Mouse (Mus musculus): Measurements from ENCODE around the gene Aak1. TPM values are rescaled to one million over a fixed set of nuclear protein-coding genes. Genes with fewer than 3 reads are reported as not detected.

Aak1 gene
- polyA plus RNA-seq, 1 experiment, result 59.2 TPM

DNA sequence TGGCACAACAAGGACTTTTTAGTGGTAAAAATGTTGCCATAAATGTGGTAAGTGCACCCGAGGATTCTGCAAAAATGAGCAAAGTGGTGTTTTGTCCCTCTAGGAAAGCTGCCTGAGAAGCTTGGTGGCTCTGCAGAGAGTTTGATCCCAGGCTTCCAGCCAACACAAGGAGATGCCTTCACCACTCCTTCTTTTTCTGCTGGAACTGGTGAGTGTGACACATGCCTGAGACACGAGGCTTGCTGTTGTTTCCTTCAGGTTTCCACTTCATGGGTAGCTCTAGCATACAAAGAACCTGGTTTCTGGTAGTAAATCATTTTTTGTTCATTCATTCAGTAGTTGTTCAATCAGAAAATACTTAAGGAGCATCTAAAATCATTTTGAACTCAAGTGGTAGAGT lies 117.8 kb downstream of the Aak1 start:
- 89% methylated on average over 2 of the region's 2 CpGs for WGBS
- TF ChIP-seq CTCF (IDR thresholded peaks at IDR 0.05; ENCODE audit: borderline replicate concordance, control insufficient read depth, extremely low read depth, insufficient read depth, low read length, poor library complexity) (no peak), POLR2A (IDR thresholded peaks at IDR 0.05; ENCODE audit: control insufficient read depth, extremely low read depth, insufficient read depth, low read length, poor library complexity) (no peak)
- H3K27ac ChIP-seq (ENCODE audit: control insufficient read depth, insufficient read depth, low read length), result no peak overlapping the region
- no peak for DNase-seq
- H3K4me3 ChIP-seq (ENCODE audit: control insufficient read depth, insufficient read depth, low read length), result no peak overlapping the region
- H3K36me3 ChIP-seq (ENCODE audit: control insufficient read depth, insufficient read depth, low read length), result peaks cover 69% of the 10 kb centered on the region
- H3K4me1 ChIP-seq (replicated peaks; ENCODE audit: control insufficient read depth, insufficient read depth, low read length), result no peaks in the 10 kb centered on the region
- H3K27me3 ChIP-seq (ENCODE audit: control insufficient read depth, insufficient read depth, low read length), result no peaks in the 10 kb centered on the region

DNA sequence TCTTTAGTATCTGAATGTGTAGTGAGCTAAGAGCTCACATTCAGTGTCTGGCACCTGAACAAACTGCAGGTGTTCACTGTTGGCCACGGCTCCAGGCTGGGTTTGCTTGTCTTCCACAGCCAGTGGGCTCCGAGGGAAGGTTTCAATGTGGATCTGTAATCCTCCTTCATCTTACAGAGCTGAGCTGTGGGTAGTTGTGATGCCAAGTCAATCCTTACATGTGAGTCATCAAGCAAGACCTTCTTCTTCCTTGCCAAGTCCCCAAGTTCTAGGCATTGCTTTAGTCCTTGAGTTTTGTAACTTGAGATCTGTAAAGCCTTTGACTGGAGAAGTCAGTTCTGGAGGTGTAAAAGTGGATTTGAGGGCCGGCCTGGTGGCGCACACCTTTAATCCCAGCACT lies 124.6 kb downstream of the Aak1 start:
- TF ChIP-seq CTCF (IDR thresholded peaks at IDR 0.05; ENCODE audit: borderline replicate concordance, control insufficient read depth, extremely low read depth, insufficient read depth, low read length, poor library complexity) (no peak), POLR2A (IDR thresholded peaks at IDR 0.05; ENCODE audit: control insufficient read depth, extremely low read depth, insufficient read depth, low read length, poor library complexity) (no peak)
- WGBS, result 93% methylated on average over 4 of the region's 4 CpGs
- peaks cover 37% of the 10 kb centered on the region; the same call in 1 of the 2 replicates for H3K36me3 ChIP-seq (ENCODE audit: control insufficient read depth, insufficient read depth, low read length)

DNA sequence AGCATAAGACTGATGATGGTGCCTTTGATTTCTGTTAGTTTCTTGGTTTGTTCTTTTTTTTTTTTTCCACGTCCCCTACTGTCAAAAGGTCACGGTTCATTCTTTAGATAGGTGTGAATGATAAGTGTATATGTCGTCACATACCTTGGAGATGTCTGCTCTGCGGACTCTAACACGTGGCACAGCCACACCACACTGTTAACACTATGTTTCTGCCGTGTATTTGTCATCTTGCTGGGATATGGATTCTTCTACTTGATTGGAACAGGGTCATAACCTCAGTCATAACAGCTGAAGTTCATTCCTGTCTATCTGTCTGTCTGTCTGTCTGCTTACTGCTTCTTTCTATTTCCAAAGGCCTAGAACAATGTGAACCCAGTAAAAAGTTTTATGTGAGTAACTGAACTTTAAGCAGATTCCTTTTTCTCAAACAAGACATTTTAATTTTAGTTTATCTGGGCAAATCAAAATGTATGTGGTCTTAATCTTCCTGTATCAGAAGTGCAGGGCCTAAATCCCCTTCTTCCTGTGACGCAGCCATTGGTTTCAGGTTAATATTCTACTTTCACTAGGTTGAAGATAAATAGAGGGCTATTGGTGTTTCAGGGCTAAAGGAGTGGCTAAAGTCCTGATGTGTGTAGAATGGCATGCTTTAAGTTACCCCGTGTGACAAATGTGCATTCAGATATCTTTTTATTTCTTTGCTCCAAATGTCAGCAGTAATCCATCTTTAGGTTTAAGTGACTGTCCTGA lies 129.0 kb downstream of the Aak1 start:
- WGBS, result 93% methylated on average over 8 of the region's 8 CpGs
- TF ChIP-seq POLR2A (IDR thresholded peaks at IDR 0.05; ENCODE audit: control insufficient read depth, extremely low read depth, insufficient read depth, low read length, poor library complexity) (no peak), CTCF (IDR thresholded peaks at IDR 0.05; ENCODE audit: borderline replicate concordance, control insufficient read depth, extremely low read depth, insufficient read depth, low read length, poor library complexity) (no peak)

More for the DNA sequence above, 124.6 kb downstream of the Aak1 start:
- H3K4me3 ChIP-seq (ENCODE audit: control insufficient read depth, insufficient read depth, low read length), result no peak overlapping the region
- H3K27me3 ChIP-seq (ENCODE audit: control insufficient read depth, insufficient read depth, low read length), result no peaks in the 10 kb centered on the region
- no peak overlapping the region for H3K27ac ChIP-seq (ENCODE audit: control insufficient read depth, insufficient read depth, low read length)
- DNase-seq, result no peak
- H3K4me1 ChIP-seq (replicated peaks; ENCODE audit: control insufficient read depth, insufficient read depth, low read length), result no peaks in the 10 kb centered on the region

DNA sequence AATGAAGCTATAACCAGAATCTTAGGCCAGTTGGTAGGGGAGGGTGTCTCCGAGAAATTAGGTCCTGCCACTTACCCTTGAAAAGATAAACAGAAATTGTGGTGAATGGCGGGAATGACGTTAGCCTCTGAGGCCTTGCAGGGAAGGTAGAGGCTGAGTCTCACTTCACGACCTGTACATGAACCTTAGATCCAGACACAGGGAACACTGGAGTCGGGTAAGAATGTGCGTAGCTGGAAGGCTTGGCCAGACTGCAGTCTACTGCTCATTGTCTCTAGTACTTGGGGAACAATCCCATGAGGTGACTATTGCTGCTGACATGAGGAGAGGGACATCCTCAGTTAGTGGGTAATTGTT lies 129.6 kb downstream of the Aak1 start:
- Histone ChIP-seq H3K27ac (ENCODE audit: control insufficient read depth, insufficient read depth, low read length) (no peak overlapping the region), H3K27me3 (ENCODE audit: control insufficient read depth, insufficient read depth, low read length) (no peaks in the 10 kb centered on the region), H3K4me3 (ENCODE audit: control insufficient read depth, insufficient read depth, low read length) (no peak overlapping the region), H3K36me3 (ENCODE audit: control insufficient read depth, insufficient read depth, low read length) (peaks cover 8% of the 10 kb centered on the region; the same call in 1 of the 2 replicates), H3K4me1 (replicated peaks; ENCODE audit: control insufficient read depth, insufficient read depth, low read length) (no peaks in the 10 kb centered on the region)
- 95% methylated on average over 6 of the region's 6 CpGs for WGBS
- DNase-seq, result no peak
- TF ChIP-seq POLR2A (IDR thresholded peaks at IDR 0.05; ENCODE audit: control insufficient read depth, extremely low read depth, insufficient read depth, low read length, poor library complexity) (no peak), CTCF (IDR thresholded peaks at IDR 0.05; ENCODE audit: borderline replicate concordance, control insufficient read depth, extremely low read depth, insufficient read depth, low read length, poor library complexity) (no peak)

More for the DNA sequence above, 129.0 kb downstream of the Aak1 start:
- H3K4me3 ChIP-seq (ENCODE audit: control insufficient read depth, insufficient read depth, low read length), result no peak overlapping the region
- no peak for DNase-seq
- H3K36me3 ChIP-seq (ENCODE audit: control insufficient read depth, insufficient read depth, low read length), result peaks cover 9% of the 10 kb centered on the region; the same call in 1 of the 2 replicates
- H3K27ac ChIP-seq (ENCODE audit: control insufficient read depth, insufficient read depth, low read length), result no peak overlapping the region
- H3K4me1 ChIP-seq (replicated peaks; ENCODE audit: control insufficient read depth, insufficient read depth, low read length), result no peaks in the 10 kb centered on the region
- no peaks in the 10 kb centered on the region for H3K27me3 ChIP-seq (ENCODE audit: control insufficient read depth, insufficient read depth, low read length)

DNA sequence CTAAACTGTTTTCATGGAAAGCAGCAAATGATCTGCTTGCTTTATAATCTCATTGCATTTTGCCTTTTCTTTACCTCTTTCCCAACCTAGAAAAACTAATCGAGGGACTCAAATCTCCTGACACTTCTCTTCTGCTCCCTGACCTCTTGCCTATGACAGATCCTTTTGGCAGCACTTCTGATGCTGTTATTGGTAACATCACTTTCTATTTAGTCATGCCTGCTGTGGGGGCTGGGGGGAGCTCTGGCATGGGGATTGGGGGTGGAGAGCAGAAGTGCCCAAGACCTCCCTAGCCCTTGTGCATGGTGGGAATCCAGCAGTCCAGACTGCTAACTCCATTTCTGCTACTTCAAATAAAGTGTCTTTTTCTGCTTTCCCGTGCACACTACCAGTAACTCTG lies 131.9 kb downstream of the Aak1 start:
- no peaks in the 10 kb centered on the region for H3K4me1 ChIP-seq (replicated peaks; ENCODE audit: control insufficient read depth, insufficient read depth, low read length)
- H3K27ac ChIP-seq (ENCODE audit: control insufficient read depth, insufficient read depth, low read length), result no peak overlapping the region
- 96% methylated on average over 2 of the region's 2 CpGs for WGBS
- DNase-seq, result no peak
- no peak for TF ChIP-seq POLR2A (IDR thresholded peaks at IDR 0.05; ENCODE audit: control insufficient read depth, extremely low read depth, insufficient read depth, low read length, poor library complexity)
- TF ChIP-seq CTCF (IDR thresholded peaks at IDR 0.05; ENCODE audit: borderline replicate concordance, control insufficient read depth, extremely low read depth, insufficient read depth, low read length, poor library complexity), result no peak
- H3K36me3 ChIP-seq (ENCODE audit: control insufficient read depth, insufficient read depth, low read length), result peaks cover 10% of the 10 kb centered on the region
- no peaks in the 10 kb centered on the region for H3K27me3 ChIP-seq (ENCODE audit: control insufficient read depth, insufficient read depth, low read length)
- no peak overlapping the region for H3K4me3 ChIP-seq (ENCODE audit: control insufficient read depth, insufficient read depth, low read length)

DNA sequence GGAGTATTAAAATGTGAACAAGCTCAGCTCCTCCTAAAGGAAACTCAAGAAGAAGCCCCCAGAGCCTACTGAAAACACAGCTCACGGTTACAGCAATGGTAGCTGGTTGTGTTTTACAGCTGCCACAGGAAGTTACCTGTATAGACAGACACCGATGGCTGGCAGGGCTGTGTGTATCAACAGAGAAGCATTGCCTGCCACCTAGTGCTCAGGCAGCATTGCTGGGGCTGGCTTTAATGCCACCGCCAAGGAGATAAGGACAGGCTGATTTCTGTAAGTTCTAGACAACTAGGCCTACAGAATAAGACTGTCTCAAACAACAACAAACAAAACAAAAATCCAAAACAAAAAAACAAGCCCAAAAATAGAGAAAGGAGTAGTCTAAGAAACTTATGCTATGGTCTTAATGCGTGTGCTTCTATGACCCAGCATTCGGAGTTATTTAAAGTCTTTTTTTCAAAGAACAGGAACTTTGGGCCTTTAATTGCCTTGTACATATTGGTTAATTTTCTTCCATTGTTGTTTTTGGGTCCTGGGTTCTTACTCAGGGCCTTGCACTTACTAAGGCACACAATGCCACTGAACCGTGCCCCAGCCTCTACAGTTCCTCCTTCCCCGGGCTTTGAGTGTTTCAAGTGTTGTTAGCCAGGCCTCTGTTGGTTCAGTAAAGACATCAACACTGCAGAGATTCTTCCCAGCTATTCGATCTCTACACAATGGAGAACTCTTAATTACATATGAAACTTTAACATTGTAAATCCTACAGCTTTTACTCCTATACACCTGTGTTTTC lies 136.2 kb downstream of the Aak1 start:
- H3K4me1 ChIP-seq (replicated peaks; ENCODE audit: control insufficient read depth, insufficient read depth, low read length), result no peaks in the 10 kb centered on the region

More for the DNA sequence above, 136.2 kb downstream of the Aak1 start:
- no peak for DNase-seq
- H3K27ac ChIP-seq (ENCODE audit: control insufficient read depth, insufficient read depth, low read length), result no peak overlapping the region
- H3K27me3 ChIP-seq (ENCODE audit: control insufficient read depth, insufficient read depth, low read length), result no peaks in the 10 kb centered on the region
- 90% methylated on average over 8 of the region's 8 CpGs for WGBS
- TF ChIP-seq CTCF (IDR thresholded peaks at IDR 0.05; ENCODE audit: borderline replicate concordance, control insufficient read depth, extremely low read depth, insufficient read depth, low read length, poor library complexity) (no peak), POLR2A (IDR thresholded peaks at IDR 0.05; ENCODE audit: control insufficient read depth, extremely low read depth, insufficient read depth, low read length, poor library complexity) (no peak)
- peaks cover 8% of the 10 kb centered on the region for H3K36me3 ChIP-seq (ENCODE audit: control insufficient read depth, insufficient read depth, low read length)
- no peak overlapping the region for H3K4me3 ChIP-seq (ENCODE audit: control insufficient read depth, insufficient read depth, low read length)

Data from thymus, adult 2 months (tissue).